Mouse (Mus musculus) forebrain, embryonic 10.5 days (tissue): ENCODE results near the gene Smim4. TPM values are rescaled to one million over a fixed set of nuclear protein-coding genes. Genes with fewer than 3 reads are reported as not detected.

ENCODE experiments used
- DNase-seq: peaks from one replicate; pipeline ENCODE4 v3.0.0-alpha.2; 2017; ENCODE audit warnings: low spot score; ENCODE audit errors: extremely low spot score
- H3K27ac ChIP-seq: fragments of 300-500 bp; sonication (generic); 2 replicates; pipeline ENCODE4 v1.5.1; 2016; ENCODE audit warnings: mild to moderate bottlenecking
- H3K27me3 ChIP-seq: fragments of 300-500 bp; sonication (generic); 2 replicates; pipeline ENCODE4 v1.6.1; 2016; ENCODE audit warnings: mild to moderate bottlenecking; ENCODE audit not compliant: poor library complexity, severe bottlenecking
- H3K36me3 ChIP-seq: fragments of 300-500 bp; sonication (generic); replicated peaks from 2 replicates; pipeline ENCODE4 v1.6.1; 2016; ENCODE audit warnings: mild to moderate bottlenecking, moderate library complexity
- H3K4me1 ChIP-seq: fragments of 300-500 bp; sonication (generic); 2 replicates; pipeline ENCODE4 v1.6.1; 2016
- H3K4me3 ChIP-seq: fragments of 300-500 bp; sonication (generic); 2 replicates; pipeline ENCODE4 v1.5.1; 2016; ENCODE audit warnings: mild to moderate bottlenecking, moderate library complexity
- H3K9me3 ChIP-seq: fragments of 300-500 bp; sonication (generic); 2 replicates; pipeline ENCODE4 v1.6.1; 2016; ENCODE audit warnings: mild to moderate bottlenecking, moderate library complexity
- WGBS: fragments of 180-500 bp; shearing (Covaris S2); methylation state at CpG from one replicate; pipeline ENCODE4 v1.1.7; 2016; 5-methylcytosine and 5-hydroxymethylcytosine counted together
- polyA plus RNA-seq: library from polyadenylated mRNA; unstranded; fragments of >200 nt; fragmentation: Nextera tagmentation; extraction: Ambion mirVana; gene quantifications from 2 replicates; pipeline ENCODE4 v1.2.1, GENCODE M21; 2016

Gene Smim4
- 58.3 and 58.8 TPM in 2 replicates for polyA plus RNA-seq

- DNase-seq = peak; percentile 99
- Histone ChIP-seq H3K27ac (peak within 1 kb of the TSS; percentile 98), H3K4me3 (peak within 1 kb of the TSS; percentile 98), H3K9me3 (no peaks in the 10 kb centered on the region), H3K27me3 (no peaks in the 10 kb centered on the region), H3K4me1 (peaks cover 74% of the 10 kb centered on the region), H3K36me3 (peaks cover 48% of the 10 kb centered on the region)
- WGBS = under 1% methylated on average over 33 of the region's 33 CpGs
These were observed at the start of gene Smim4 for GRCm38 (mm10) chr14:31128826-31129219. Gene Smim4 (minus strand): TSS chr14:31128956.

GRCm38 (mm10) chr14:31177715-31178114, 49.0 kb upstream of the Smim4 start:
- DNase-seq = no peak
- Histone ChIP-seq H3K9me3 (no peaks in the 10 kb centered on the region), H3K4me1 (no peaks in the 10 kb centered on the region), H3K27ac (no peak overlapping the region), H3K4me3 (no peak overlapping the region), H3K27me3 (no peaks in the 10 kb centered on the region), H3K36me3 (peaks cover 100% of the 10 kb centered on the region)
- 97% methylated on average over 5 of the region's 5 CpGs for WGBS

- no peaks in the 10 kb centered on the region for H3K9me3 ChIP-seq
- WGBS = 89% methylated on average over 16 of the region's 16 CpGs
- no peak overlapping the region for H3K27ac ChIP-seq
- H3K4me3 ChIP-seq = no peak overlapping the region
- peaks cover 100% of the 10 kb centered on the region for H3K36me3 ChIP-seq
- H3K4me1 ChIP-seq = no peaks in the 10 kb centered on the region
- DNase-seq = no peak
- no peaks in the 10 kb centered on the region for H3K27me3 ChIP-seq
These were observed 48.5 kb upstream of the Smim4 start for GRCm38 (mm10) chr14:31177287-31177686.

- Histone ChIP-seq H3K27me3 (no peaks in the 10 kb centered on the region), H3K27ac (no peak overlapping the region), H3K4me3 (no peak overlapping the region), H3K36me3 (peaks cover 89% of the 10 kb centered on the region), H3K4me1 (peaks cover 19% of the 10 kb centered on the region), H3K9me3 (no peaks in the 10 kb centered on the region)
- DNase-seq = no peak
- 93% methylated on average over 7 of the region's 7 CpGs for WGBS
These were observed 44.8 kb upstream of the Smim4 start for GRCm38 (mm10) chr14:31173537-31173936.

GRCm38 (mm10) chr14:31172781-31173455, 44.2 kb upstream of the Smim4 start:
- no peaks in the 10 kb centered on the region for H3K27me3 ChIP-seq
- no peak overlapping the region for H3K4me3 ChIP-seq
- peaks cover 22% of the 10 kb centered on the region for H3K4me1 ChIP-seq
- H3K36me3 ChIP-seq = peaks cover 82% of the 10 kb centered on the region
- WGBS = 93% methylated on average over 18 of the region's 18 CpGs
- no peak overlapping the region for H3K27ac ChIP-seq
- no peak for DNase-seq
- H3K9me3 ChIP-seq = no peaks in the 10 kb centered on the region

GRCm38 (mm10) chr14:31171821-31172220, 43.1 kb upstream of the Smim4 start:
- 97% methylated on average over 15 of the region's 15 CpGs for WGBS
- no peaks in the 10 kb centered on the region for H3K27me3 ChIP-seq
- DNase-seq = no peak
- no peak overlapping the region for H3K27ac ChIP-seq
- no peaks in the 10 kb centered on the region for H3K9me3 ChIP-seq
- no peak overlapping the region for H3K4me3 ChIP-seq
- peaks cover 71% of the 10 kb centered on the region for H3K36me3 ChIP-seq
- peaks cover 28% of the 10 kb centered on the region for H3K4me1 ChIP-seq

GRCm38 (mm10) chr14:31171386-31171785, 42.6 kb upstream of the Smim4 start:
- WGBS = 94% methylated on average over 11 of the region's 11 CpGs
- H3K27ac ChIP-seq = no peak overlapping the region

GRCm38 (mm10) chr14:31170963-31171362, 42.2 kb upstream of the Smim4 start:
- Histone ChIP-seq H3K4me3 (no peak overlapping the region), H3K4me1 (peaks cover 36% of the 10 kb centered on the region), H3K27me3 (no peaks in the 10 kb centered on the region), H3K36me3 (peaks cover 63% of the 10 kb centered on the region), H3K9me3 (no peaks in the 10 kb centered on the region), H3K27ac (0 out of 2 replicates have a peak overlapping the region, but pooled peaks have one; percentile 48)
- DNase-seq = no peak
- 91% methylated on average over 13 of the region's 13 CpGs for WGBS

More at GRCm38 (mm10) chr14:31171386-31171785, 42.6 kb upstream of the Smim4 start:
- Histone ChIP-seq H3K4me3 (no peak overlapping the region), H3K4me1 (peaks cover 32% of the 10 kb centered on the region), H3K27me3 (no peaks in the 10 kb centered on the region), H3K36me3 (peaks cover 67% of the 10 kb centered on the region), H3K9me3 (no peaks in the 10 kb centered on the region)
- no peak for DNase-seq

GRCm38 (mm10) chr14:31169508-31169907, 40.8 kb upstream of the Smim4 start:
- H3K27me3 ChIP-seq = no peaks in the 10 kb centered on the region
- WGBS = 83% methylated on average over 6 of the region's 6 CpGs
- peaks cover 48% of the 10 kb centered on the region for H3K36me3 ChIP-seq
- H3K4me3 ChIP-seq = no peak overlapping the region
- no peak for DNase-seq
- peaks cover 43% of the 10 kb centered on the region for H3K4me1 ChIP-seq
- H3K9me3 ChIP-seq = no peaks in the 10 kb centered on the region
- no peak overlapping the region for H3K27ac ChIP-seq

- 65% methylated on average over 10 of the region's 10 CpGs for WGBS
- peak within 1 kb of the TSS; percentile 16 for H3K4me3 ChIP-seq
These were observed 39.7 kb upstream of the Smim4 start, which contains the start of gene Stab1 for GRCm38 (mm10) chr14:31168425-31168824. Gene Stab1 (minus strand): TSS chr14:31168641.

GRCm38 (mm10) chr14:31166827-31167226, 38.1 kb upstream of the Smim4 start:
- H3K27ac ChIP-seq = peak overlapping the region; percentile 15; the same call in 1 of the 2 replicates
- peaks cover 21% of the 10 kb centered on the region for H3K36me3 ChIP-seq
- H3K27me3 ChIP-seq = no peaks in the 10 kb centered on the region
- 63% methylated on average over 9 of the region's 9 CpGs for WGBS
- peak overlapping the region; percentile 16 for H3K4me3 ChIP-seq
- H3K9me3 ChIP-seq = no peaks in the 10 kb centered on the region
- peaks cover 43% of the 10 kb centered on the region for H3K4me1 ChIP-seq
- DNase-seq = no peak

More at GRCm38 (mm10) chr14:31168425-31168824, 39.7 kb upstream of the Smim4 start, which contains the start of gene Stab1:
- H3K9me3 ChIP-seq = no peaks in the 10 kb centered on the region
- H3K4me1 ChIP-seq = peaks cover 43% of the 10 kb centered on the region
- no peak for DNase-seq
- H3K36me3 ChIP-seq = peaks cover 37% of the 10 kb centered on the region
- H3K27ac ChIP-seq = peak within 1 kb of the TSS; percentile 15
- H3K27me3 ChIP-seq = no peaks in the 10 kb centered on the region

GRCm38 (mm10) chr14:31165991-31166630, 37.4 kb upstream of the Smim4 start:
- H3K4me3 ChIP-seq = peak overlapping the region; percentile 16
- 86% methylated on average over 10 of the region's 10 CpGs for WGBS
- no peaks in the 10 kb centered on the region for H3K27me3 ChIP-seq
- H3K4me1 ChIP-seq = peaks cover 42% of the 10 kb centered on the region
- no peaks in the 10 kb centered on the region for H3K9me3 ChIP-seq
- H3K36me3 ChIP-seq = peaks cover 14% of the 10 kb centered on the region
- H3K27ac ChIP-seq = peak overlapping the region; percentile 15
- no peak for DNase-seq

GRCm38 (mm10) chr14:31165458-31165857, 36.7 kb upstream of the Smim4 start:
- DNase-seq = no peak
- peaks cover 36% of the 10 kb centered on the region for H3K4me1 ChIP-seq
- 0 out of 2 replicates have a peak overlapping the region, but pooled peaks have one; percentile 15 for H3K27ac ChIP-seq
- H3K4me3 ChIP-seq = no peak overlapping the region
- no peaks in the 10 kb centered on the region for H3K9me3 ChIP-seq
- 71% methylated on average over 7 of the region's 7 CpGs for WGBS
- H3K36me3 ChIP-seq = peaks cover 8% of the 10 kb centered on the region
- no peaks in the 10 kb centered on the region for H3K27me3 ChIP-seq
